Mouse (Mus musculus): ENCODE data around the gene Klhdc9. TPM values are rescaled to one million over a fixed set of nuclear protein-coding genes. Genes with fewer than 3 reads are reported as not detected.
A peak's percentile ranks its signal among the peaks of the same experiment; 100 is the strongest.
"Not testable (repeated sequence)": the region's sequence is repeated elsewhere in the genome, so short reads cannot be mapped to it uniquely, and the experiment has no call there.

The Klhdc9 gene
- total RNA-seq, 4 experiments from 2014 or later, result 10.0 to 12.8 (median 12.4) TPM

DNA sequence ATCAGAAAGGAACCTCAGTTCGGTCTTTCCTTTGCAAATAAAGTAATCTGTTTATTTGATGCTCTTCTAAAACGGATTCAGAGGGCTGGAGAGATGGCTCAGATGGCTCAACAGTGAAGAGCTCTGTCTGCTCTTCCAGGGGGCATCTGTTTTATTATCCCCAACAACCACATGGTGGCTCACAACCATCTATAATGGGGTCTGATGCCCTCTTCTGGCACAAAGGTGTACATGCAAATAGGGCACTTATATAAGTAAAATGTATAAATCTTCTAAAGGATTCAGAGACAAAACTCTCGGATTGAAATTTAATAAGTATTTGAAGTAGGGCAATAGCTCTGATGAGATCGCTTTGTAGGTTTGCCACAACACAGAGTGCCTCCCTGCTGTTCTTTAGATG lies 2.2 kb downstream of the Klhdc9 start:
- DNase-seq (ENCODE audit: low spot score in 2 of 2), result no peak

DNA sequence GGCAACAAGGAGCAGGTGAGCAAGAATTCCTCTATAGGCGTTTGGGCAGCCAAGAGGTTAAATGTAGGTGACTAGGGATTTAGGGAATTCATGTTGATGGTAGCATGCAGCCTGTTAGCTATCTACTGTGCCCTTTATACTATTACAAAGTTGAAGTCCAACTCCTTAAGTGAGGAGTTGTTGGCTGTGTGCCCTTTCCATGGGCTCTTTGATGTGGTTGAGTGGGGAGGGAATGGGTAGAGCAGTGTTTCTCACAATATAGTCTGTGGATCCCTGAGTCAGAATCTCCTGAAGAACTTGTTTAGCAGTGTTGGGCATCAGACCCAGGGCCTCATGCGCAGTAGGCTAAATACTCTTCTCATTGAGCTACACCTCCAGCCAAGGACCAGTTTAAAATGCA lies 3.8 kb downstream of the Klhdc9 start:
- DNase-seq (ENCODE audit: low spot score in 2 of 2), result no peak

DNA sequence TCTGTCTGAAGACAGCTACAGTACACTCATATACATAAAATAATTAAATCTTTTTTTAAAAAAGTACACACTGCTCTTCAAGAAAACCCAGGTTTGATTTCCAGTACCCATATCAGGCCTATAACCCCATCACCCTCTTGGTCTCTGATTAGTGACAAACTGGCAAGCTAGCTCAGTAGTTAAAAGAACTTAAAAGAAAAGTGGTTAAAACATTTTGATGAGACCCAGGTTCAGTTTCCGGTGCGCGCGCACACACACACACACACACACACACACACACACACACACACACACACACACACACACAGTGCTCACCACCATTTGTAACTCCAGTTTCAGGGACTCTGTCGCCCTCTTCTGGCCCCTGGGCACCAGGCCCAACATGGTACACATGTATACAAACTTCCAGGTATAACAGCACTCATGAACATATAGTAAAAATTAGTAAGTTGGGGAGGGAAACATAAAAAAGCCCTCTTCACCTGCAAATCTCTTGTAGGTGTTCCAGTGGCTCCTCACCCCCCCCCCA lies 4.7 kb downstream of the Klhdc9 start:
- DNase-seq (ENCODE audit: low spot score in 2 of 2), result no peak

DNA sequence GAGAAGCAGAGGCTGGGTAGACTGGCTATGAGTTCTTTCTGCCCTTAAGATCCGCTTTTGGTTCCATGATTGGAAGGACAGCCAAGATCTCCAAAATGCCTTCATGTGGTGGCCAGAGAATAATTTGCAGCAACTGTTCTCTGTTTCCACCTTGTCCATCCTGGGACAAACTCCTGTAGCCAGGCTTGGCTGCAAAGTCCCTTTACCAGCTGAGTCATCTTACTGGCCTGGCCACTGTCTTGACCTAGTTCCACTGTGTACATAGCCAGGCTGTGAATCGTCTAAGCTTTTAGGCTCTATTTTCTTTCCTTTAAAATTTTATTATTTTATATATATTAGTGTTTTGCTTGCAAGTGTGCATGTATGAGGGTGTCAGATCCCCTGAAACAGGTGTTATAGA lies 11.4 kb downstream of the Klhdc9 start:
- no peak for DNase-seq (ENCODE audit: low spot score in 2 of 2)

DNA sequence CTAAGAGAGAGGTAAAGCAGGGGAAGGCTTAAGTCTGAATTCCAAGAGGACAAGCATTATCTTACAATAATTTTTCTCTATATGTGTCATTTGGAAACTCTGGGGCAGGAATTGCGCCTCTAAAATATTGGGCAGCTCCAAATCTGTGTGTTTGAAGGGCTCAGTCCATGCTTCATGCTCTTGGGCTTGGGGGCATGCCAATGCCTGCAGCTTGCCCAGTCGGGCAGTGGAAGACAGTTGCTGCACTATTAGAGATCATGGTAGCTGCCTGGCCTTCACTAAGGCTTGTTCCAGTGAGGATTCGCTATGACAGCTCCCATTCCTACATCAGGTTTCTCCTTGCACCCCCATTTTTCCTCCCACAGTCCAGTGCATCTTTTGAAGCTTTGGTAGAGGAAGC lies 11.9 kb downstream of the Klhdc9 start:
- no peak for DNase-seq (ENCODE audit: low spot score in 2 of 2)

DNA sequence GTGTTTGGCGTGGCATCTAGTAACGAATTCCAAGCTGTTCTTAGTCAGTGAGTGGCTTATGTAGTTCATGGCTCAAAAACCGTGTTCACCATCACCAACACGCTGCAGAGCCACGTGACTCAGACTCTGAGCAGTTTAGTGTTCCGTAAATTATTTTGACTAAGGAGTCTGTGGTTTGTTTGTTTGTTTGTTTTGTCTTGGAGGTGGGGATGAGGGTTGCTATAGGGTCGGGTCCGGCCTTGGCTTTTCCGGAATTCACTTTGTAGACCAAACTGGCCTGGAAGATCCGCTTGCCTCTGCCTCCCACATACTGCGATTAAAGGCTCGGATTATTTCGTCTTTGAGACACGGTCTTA lies 14.5 kb downstream of the Klhdc9 start:
- no peak for DNase-seq (ENCODE audit: low spot score in 2 of 2)

DNA sequence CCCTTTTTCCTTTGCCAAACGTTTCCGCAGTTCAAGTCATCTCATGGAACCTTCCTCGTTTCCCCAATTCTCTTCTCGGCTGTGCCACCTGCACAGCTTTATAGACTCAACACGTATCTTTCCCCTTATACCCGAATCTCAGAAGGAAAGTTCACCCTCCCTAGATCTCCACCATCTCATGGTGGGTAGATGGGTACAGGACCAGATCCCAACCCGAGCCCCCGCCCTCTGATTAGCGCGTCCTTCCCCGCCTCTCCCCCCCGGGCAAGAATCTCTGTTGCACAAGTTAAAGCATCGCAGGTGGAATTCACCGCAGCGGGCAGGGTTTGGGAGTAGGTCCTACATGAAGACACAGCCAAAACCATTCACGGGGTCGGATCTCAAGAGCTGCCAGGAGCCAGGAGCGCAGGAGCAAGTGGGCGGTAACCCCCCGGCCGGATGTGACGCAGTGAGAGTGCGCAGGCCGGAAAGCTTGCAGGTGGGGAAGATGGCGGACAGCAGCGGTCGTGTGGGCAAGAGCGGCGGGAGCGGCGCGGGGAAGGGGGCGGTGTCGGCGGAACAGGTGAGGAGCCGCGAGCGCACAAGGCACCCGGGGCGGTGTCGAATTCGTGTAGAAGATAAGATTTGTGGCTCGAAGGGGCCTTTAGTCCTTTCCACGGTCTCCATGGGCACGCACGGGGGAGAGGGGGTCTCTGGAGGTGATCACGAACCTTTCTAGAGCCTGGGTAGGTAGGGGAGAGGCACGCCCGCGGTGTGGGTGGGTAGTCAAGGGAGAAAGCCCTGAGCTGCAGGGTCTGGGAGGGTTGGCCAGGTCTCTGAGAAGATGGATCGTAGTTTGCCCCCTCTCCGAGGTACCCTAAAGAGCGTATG lies 15.1 kb downstream of the Klhdc9 start, which contains the start of the genes Nit1 and Pfdn2:
TSS of gene Nit1 (minus strand) at position 422 of the 870 bp plus-strand sequence.
TSS of gene Pfdn2 (plus strand) at position 446 of the 870 bp plus-strand sequence.
- DNase-seq (ENCODE audit: low spot score in 2 of 2), result peak; percentile 79 to 88

DNA sequence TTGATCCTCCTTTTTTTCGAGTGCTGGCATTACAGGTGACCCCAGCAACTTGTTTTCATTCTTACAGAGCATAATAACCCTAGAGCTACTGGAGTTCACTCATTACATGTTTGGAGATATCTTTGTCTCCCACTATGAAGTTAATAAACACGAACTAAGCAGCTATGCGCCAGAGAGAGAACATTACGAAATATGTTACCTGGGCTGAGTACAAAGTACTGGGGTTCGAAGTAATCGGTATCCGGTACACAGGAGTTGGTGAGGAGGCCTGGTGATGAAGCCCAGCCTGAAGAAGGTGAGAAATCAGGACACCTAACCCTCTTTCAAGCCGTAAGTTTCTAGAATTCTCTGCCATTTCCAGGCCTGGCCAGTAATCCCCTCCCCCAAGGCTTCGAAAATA lies 15.9 kb downstream of the Klhdc9 start:
- DNase-seq (ENCODE audit: low spot score in 2 of 2), result no peak

DNA sequence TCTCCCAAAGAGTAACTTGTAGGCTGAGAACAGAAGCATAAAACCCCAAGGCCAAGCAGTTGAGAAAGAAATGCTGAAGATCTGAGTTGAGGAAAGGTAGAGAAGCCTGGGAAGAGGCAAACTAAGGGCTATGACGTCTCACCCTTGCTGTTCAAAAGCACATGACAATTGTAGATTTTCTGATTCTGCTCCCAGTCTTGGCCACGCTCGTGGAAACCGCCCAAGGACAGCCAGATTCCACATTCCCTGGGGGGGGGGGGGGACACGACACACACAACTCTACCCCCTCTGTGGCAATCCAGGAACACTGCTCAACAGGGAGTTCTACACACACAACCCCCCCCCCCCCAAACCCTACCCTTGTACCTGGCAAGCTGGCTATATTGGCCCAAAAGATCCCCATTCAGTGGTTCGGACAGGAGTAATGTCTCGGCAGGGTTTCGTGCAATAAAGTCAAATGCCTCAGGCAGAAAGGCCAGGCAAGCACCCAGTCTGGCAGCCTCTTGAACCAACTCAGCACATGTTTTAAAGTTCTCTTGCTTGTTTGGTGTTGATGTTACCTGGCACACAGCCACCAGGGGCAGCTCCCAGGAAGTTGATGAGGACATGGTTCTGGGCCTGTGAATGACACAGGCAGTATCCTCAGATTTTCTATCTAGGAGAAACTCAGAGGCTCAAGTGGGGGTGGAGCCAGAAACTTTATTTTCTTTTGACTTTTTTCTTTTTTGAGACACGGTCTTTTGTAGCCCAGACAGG lies 16.5 kb downstream of the Klhdc9 start:
- no peak for DNase-seq (ENCODE audit: low spot score in 2 of 2)

DNA sequence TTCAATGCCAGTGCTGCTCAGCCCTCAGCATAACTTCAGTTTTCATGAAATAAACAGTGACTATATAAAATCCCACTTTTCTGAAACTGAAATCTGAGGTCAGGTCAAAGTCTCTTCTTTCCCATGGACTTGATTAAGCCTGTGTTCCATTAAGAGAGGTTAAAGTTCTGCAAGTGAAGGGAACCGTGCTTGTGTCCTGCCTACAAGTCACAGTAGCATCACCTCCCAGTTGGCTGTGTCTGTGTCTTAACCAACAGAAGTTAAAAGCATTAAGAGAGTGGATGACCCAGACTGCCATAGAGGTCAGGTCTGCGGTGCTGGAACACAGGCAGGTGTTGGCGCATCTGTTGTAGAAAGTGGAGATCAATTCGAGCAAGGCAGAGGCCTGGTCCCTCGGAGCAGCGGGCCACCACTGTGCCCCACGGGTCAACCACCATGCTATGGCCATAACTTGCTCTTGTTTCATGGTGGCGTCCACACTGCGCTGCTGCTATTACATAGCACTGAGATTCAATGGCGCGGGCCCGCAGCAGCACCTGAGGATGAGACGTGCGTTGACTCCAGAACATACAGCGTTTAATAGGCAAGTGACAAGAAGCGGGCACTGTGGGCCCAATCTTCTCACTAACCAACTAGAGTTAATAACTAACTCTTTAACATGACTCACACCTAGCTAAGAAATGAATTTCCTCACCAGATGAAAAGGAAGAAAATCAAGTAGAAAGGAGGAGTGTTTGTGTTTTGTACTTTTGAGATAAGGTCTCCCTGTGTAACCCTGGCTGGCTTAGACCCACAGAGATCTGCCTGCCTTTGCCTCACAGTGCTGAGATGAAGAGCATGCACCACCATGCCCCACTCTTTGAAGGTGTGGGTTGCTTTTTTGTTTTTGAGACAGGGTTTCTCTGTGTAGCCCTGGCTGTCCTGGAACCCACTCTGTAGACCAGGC lies 18.1 kb downstream of the Klhdc9 start:
- DNase-seq (ENCODE audit: low spot score in 2 of 2), result no peak

DNA sequence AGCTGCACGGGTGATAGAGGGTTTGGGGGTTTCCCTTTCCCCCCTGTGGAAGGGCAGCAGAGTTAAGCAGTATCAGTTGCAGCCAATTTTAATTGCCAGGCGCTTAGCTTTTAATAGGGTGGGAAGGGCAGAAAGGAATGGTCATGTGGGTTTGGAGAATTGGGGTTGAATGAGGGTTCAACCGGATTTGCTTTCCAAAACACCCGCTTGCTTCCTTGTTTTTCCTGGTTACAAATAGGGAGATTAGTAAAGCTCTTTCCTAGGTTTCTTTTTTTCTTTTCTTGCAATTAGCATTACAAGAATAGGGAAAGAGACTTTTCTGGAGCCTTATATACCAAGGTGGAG lies 30.4 kb downstream of the Klhdc9 start:
- no peak for DNase-seq (ENCODE audit: low spot score in 2 of 2)

DNA sequence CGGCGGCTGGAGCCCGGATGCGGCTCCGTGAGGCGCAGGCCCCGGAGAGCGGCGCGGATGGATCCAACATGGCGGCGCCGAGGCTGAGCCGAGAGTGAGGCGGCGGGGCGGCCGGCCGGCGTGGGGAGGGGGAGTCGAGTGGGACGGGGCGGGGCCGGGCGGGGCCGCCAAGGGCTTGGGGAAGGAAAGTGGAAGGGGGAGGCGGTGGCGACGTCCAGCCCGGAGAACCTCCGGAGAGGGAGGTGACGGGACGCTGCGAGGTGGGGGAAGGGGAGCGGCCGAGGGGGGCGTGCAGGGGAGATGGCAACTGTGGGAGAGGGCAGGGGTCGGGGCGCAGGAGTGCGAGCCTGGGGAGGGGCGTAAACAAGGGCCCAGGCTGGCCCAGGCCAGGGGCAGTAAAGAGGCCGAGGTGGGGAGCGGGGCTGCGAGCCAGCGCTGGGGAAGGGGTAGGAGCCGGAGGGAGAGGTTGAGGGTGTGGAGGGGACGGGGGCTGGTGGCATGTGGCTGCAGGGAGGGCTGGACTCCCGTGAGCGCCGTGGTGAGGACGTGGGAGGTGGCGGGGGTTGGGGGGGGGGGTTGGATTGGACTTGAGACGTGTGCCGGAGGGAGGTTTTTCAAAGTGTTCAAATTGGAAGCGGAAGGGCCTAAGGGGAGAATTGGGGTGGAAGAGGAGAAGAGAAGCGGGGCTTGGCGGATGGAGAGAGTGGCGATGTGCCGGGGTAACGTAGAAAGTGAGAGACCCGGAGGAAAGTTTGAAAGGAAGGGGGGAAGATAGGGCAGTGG lies 31.0 kb downstream of the Klhdc9 start:
- peak in 1 of 2 experiments; percentile 53 for DNase-seq (ENCODE audit: low spot score in 2 of 2)

DNA sequence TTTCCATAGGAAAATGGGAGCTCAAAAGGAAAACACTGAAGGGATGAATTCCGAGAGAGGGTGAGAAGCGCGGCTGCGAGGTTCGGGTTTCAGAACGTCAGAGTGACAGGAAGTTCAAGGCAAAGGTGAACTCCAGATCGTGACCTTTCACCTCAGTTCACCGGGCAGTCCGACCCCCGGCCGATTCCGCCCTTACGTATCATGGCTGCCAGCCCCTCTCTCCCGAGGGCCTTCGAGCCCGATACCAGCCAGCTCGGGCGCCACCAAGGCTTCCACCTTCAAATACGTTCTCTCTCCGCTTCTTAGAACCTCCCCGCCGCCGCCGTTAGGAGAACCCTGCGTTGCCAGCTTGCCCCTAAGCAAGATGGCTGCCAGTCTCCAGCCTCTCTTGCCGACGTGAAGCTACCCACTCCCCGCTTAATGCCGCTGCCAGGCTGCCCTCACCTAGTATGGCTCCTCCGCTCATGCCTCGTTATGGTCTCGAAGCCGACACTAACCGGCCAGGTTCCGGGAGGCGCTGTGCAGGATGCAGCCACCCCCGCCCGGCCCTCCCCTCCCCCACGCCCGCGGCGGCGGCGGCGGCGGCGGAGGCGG lies 31.7 kb downstream of the Klhdc9 start, which contains the start of gene Dedd:
TSS of gene Dedd (plus strand) at position 307 of the 594 bp plus-strand sequence.
- DNase-seq (ENCODE audit: low spot score in 2 of 2), result peak; percentile 88 to 94

DNA sequence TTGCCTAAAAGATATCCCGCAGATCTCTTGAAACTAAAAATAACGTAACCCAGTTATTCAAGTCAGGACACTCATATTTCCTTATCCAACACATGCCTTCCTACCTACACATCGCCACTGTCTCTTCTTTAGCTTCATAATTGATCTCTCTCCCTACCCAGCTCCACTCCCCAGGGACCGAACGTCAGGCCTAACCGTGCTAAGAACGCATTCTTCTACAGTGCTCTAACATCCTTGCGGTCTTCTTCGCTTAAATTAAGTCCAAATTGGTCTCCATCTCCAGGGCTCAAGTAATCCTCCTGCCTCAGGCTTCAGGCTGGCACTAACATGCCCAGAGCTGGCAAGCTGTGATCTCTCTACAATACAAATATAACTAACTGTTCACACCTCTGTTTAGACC lies 32.4 kb downstream of the Klhdc9 start:
- DNase-seq (ENCODE audit: low spot score in 2 of 2), result no peak

DNA sequence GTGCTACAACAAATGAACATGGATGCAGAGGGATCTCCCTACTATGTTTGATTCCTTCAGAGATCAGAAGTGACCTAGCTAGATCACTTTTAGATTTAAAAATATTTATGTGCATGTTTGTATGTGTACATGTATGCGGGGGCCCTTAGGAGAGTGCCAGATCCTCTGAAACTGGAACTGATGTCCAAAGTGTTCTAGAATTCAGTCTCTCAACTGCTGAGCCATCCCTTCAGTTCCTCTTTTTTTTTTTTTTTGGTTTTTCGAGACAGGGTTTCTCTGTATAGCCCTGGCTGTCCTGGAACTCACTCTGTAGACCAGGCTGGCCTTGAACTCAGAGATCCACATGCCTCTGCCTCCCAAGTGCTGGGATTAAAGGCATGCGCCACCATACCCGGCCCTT lies 34.0 kb downstream of the Klhdc9 start:
- DNase-seq (ENCODE audit: low spot score in 2 of 2), result not testable (repeated sequence)

DNA sequence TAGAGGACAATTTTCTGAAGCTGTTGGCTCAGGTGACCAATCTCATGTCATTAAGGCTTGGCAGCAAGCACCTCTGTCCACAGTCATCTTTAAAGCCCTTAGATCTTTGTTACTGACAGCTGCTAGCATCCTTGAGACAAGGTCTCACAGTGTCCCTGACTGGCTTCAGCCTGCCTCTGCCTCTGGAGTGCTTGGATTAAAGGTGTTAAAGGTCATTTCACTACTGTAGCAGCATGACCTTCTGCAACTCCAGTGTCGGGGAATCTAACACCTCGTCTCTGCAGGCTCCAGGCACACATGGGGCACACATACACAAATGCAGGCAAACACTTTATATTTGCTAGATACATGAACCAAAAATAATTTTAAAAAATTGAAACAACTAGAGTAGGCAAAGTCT lies 35.0 kb downstream of the Klhdc9 start:
- no peak for DNase-seq (ENCODE audit: low spot score in 2 of 2)

DNA sequence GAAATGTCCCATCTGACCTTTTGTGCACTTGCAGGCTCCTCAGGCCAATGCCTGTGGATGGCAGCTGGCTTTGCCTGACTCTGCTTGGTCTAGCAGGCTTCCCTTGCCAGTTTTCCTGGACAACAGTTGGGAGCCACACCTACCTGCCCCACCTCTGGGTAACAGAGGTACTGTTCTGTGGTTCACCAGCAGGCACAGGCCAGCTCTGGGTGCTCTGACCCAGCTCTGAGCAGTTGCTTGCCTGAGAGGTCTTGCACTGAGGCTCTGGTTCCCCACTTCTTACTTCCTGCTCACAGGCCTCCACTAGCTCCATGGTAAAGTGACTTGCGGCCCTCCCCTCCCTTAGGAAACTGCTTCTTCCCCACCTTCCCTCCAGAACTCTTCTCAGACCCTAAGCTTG lies 38.6 kb downstream of the Klhdc9 start:
- no peak for DNase-seq (ENCODE audit: low spot score in 2 of 2)

DNA sequence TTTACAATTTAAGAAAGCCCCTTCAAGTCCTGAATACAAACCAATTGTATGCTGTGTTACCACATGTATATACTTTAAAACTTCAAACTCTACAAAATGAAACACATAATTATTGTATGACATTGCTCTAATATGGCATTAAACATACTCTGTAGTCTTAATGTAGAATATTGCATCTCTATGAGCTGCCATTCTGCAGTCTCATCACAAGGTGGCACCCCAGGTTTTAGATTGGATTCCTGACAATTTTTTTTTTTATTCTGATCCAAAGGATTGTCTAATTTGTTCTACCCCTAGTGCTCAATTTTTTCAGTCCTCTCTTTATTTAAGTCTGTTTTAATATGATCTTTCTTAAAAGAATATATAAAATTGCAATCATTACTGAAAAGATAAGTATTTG lies 39.2 kb downstream of the Klhdc9 start:
- no peak for DNase-seq (ENCODE audit: low spot score in 2 of 2)

DNA sequence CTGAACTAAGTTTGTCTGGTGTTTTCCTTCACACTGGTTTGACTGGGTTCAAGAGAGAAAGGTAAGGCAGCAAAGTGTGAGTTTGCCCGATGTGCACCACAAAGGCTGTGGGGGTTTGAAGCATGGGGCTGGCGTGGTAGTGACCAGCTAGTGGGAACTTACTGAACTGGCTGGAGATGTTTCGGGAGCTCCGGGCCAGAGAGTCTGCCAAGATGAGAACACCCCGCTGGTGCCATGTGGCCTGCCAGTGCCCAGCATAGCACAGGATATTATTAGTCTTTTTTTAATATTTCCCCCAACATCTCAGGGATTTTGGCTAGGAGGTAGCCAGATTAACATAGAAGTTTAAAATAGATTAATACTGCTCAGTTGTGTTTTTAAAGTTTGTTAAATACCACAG lies 40.4 kb downstream of the Klhdc9 start:
- no peak for DNase-seq (ENCODE audit: low spot score in 2 of 2)

DNA sequence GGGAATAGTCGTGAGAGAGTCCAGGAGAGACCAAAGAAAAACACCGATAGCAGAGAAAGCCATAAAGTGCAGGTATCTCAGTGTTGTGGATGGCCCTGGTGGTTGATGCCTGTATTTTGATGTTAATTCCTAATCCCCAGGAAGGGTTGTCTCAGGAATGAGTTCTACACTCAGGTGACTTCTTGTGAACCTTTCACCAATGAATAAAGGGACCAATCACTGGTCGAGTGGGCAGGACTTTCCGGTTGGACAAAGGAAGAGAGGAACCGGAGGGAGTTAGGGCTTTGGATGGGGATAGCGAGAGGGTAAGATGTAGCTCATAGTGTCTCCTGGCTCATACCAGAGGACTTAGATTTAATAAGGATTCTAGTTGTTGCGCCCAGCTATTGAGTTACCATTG lies 40.9 kb downstream of the Klhdc9 start:
- no peak for DNase-seq (ENCODE audit: low spot score in 2 of 2)

All from left cerebral cortex, adult 8-10 months (tissue).